Mouse (Mus musculus) heart, postnatal 0 days (tissue): ENCODE data around the gene Gm21834. TPM values are rescaled to one million over a fixed set of nuclear protein-coding genes. Genes with fewer than 3 reads are reported as not detected.

Source experiments
- ATAC-seq: fragments of 200-750 bp; cut with Nextera tagmentation; 2 replicates; pipeline ENCODE4 v1.8.0; 2017; ENCODE audit warnings: low read depth, moderate number of reproducible peaks, moderate library complexity; ENCODE audit not compliant: insufficient read depth
- DNase-seq: peaks from one replicate; pipeline ENCODE4 v3.0.0-alpha.2; 2016; ENCODE audit warnings: low spot score
- H3K27ac ChIP-seq: fragments of 300-500 bp; sonication (generic); 2 replicates; pipeline ENCODE4 v1.5.1; 2014; ENCODE audit warnings: low read depth, mild to moderate bottlenecking
- H3K27me3 ChIP-seq: fragments of 300-500 bp; sonication (generic); 2 replicates; pipeline ENCODE4 v1.6.1; 2014; ENCODE audit warnings: low read length, mixed read lengths; ENCODE audit not compliant: control insufficient read depth, insufficient read depth
- H3K36me3 ChIP-seq: fragments of 300-500 bp; sonication (generic); replicated peaks from 2 replicates; pipeline ENCODE4 v1.6.1; 2014; ENCODE audit warnings: low read length, mixed read lengths; ENCODE audit not compliant: control insufficient read depth, insufficient read depth
- H3K4me1 ChIP-seq: fragments of 300-500 bp; sonication (generic); 2 replicates; pipeline ENCODE4 v1.6.1; 2014; ENCODE audit warnings: antibody characterized with exemption; ENCODE audit not compliant: control insufficient read depth, insufficient read depth
- H3K4me2 ChIP-seq: fragments of 300-500 bp; sonication (generic); 2 replicates; pipeline ENCODE4 v1.6.1; 2014; ENCODE audit warnings: low read depth, mild to moderate bottlenecking, low read length, moderate library complexity
- H3K4me3 ChIP-seq: fragments of 300-500 bp; sonication (generic); 2 replicates; pipeline ENCODE4 v1.5.1; 2014; ENCODE audit warnings: low read depth, low read length
- H3K9ac ChIP-seq: fragments of 300-500 bp; sonication (generic); replicated peaks from 2 replicates; pipeline ENCODE4 v1.6.1; 2014; ENCODE audit warnings: low read depth, low read length, mixed read lengths
- H3K9me3 ChIP-seq: fragments of 300-500 bp; sonication (generic); replicated peaks from 2 replicates; pipeline ENCODE4 v1.6.1; 2016; ENCODE audit warnings: low read length; ENCODE audit not compliant: control insufficient read depth
- CTCF ChIP-seq: IDR thresholded peaks from 2 replicates; pipeline ENCODE4 v1.5.1; 2016; ENCODE audit warnings: antibody characterized with exemption, control low read depth, low read depth
- EP300 ChIP-seq: IDR thresholded peaks from 2 replicates; pipeline ENCODE4 v1.6.1; 2016; ENCODE audit warnings: antibody characterized with exemption, low read depth
- WGBS: fragments of 180-500 bp; shearing (Covaris S2); extraction: QIAGEN DNeasy Blood & Tissue Kit; methylation state at CpG from one replicate; pipeline ENCODE4 v1.1.7; 2014; 5-methylcytosine and 5-hydroxymethylcytosine counted together
- polyA plus RNA-seq: library from polyadenylated mRNA; unstranded; fragments of >200 nt; fragmentation: Nextera tagmentation; extraction: Ambion mirVana; gene quantifications from 2 replicates; pipeline ENCODE4 v1.2.1, GENCODE M21; 2015
- total RNA-seq: library from RNA; depleted of rRNA; stranded (reverse); fragments of >200 nt; gene quantifications from 2 replicates; pipeline ENCODE4 v1.2.3, GENCODE M21; 2014; ENCODE audit warnings: low replicate concordance; rRNA removed

Gene Gm21834
- total and polyA plus RNA-seq, 2 experiments from 2014 or later = not detected

DNA sequence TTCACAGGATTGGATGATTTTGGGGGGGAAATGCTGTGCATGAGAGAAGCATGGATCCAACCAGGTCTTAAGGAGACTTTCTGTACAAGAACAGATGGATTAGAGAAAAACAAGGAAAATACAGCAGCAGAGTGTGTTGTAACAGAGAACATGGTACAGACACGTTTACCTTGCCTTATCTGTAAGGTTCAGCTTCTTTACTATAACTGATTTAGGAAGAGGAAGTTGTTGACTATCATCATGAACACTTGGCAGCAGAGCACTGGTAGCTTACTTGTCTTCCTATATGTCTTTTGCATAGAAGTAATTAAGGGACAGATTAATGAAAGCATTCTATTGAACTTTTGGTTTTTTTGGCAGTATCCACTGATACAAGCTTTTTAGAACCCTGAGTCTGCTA is 16.0 kb upstream of the Gm21834 start:
- no peak overlapping the region for H3K4me2 ChIP-seq
- 23% methylated on average over 1 of the region's 1 CpGs for WGBS
- ATAC-seq = no peak
- DNase-seq = no peak
- no peaks in the 10 kb centered on the region for H3K36me3 ChIP-seq
- no peaks in the 10 kb centered on the region for H3K4me1 ChIP-seq
- no peak for TF ChIP-seq EP300
- TF ChIP-seq CTCF = no peak
- no peak overlapping the region for H3K9ac ChIP-seq
- H3K4me3 ChIP-seq = no peak overlapping the region
- no peak overlapping the region for H3K27ac ChIP-seq
- H3K27me3 ChIP-seq = no peaks in the 10 kb centered on the region
- no peaks in the 10 kb centered on the region for H3K9me3 ChIP-seq

DNA sequence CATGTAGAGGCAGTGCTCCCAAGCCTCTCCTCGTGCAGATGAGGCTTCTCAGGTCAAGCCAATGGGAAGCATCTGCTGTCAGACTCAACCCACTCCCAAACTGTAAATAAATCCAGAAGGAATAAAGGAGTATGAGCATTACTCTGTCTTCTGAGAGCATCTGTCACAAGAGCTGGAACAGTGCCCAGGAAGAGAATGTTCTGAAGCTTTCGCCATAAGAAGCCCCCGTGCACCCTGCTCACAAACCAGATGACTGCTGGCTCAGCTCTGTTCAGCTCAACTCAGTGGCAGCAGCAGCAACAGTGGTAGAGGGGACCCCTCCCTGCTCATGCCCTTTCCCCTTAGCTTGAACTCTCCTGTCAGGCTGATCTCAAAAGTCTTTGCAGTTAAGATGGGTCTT is 47.2 kb downstream of the Gm21834 start:
- peaks cover 7% of the 10 kb centered on the region for H3K9me3 ChIP-seq
- H3K4me3 ChIP-seq = no peak overlapping the region
- H3K27ac ChIP-seq = no peak overlapping the region
- H3K4me1 ChIP-seq = no peaks in the 10 kb centered on the region
- DNase-seq = no peak
- no peak overlapping the region for H3K4me2 ChIP-seq
- 46% methylated on average over 3 of the region's 3 CpGs for WGBS
- TF ChIP-seq CTCF = no peak
- no peak for ATAC-seq
- H3K27me3 ChIP-seq = no peaks in the 10 kb centered on the region
- no peak overlapping the region for H3K9ac ChIP-seq
- H3K36me3 ChIP-seq = no peaks in the 10 kb centered on the region

Other genes starting within 250 kb of the Gm21834 start
- not detected in 2 replicates for gene Vmn2r120, start 196.7 kb downstream of the Gm21834 start, total RNA-seq
- not detected in 2 replicates for gene Vmn2r120, start 196.7 kb downstream of the Gm21834 start, polyA plus RNA-seq
- not detected in 2 replicates for gene Cntnap5c, start 27.4 kb upstream of the Gm21834 start, total RNA-seq
- gene Cntnap5c, start 27.4 kb upstream of the Gm21834 start, polyA plus RNA-seq = not detected in 2 replicates